Comparison of ENCODE assay signal across 26 mouse cellular contexts in genomic region chr14:60641120-60641519, GRCm38 (mm10). TPM values are rescaled to one million over a fixed set of nuclear protein-coding genes. Genes with fewer than 3 reads are reported as not detected.
DNase-seq lines count a peak whose midpoint lies in the region; ATAC-seq and TF ChIP-seq lines count a peak whose summit lies in the region.
"Had no signal": no experiment of that assay in that cellular context is flagged by ENCODE, and none has a peak within 500 bp of the region (broad histone marks: within the 10 kb centered on the region; RNA-seq: fewer than 3 reads in every experiment).

No protein-coding gene starts in this region.

- no peak overlapping the region for H3K9ac ChIP-seq in forebrain, embryonic 12.5 days
- no peak overlapping the region for H3K9ac ChIP-seq in forebrain, postnatal 0 days
- no peak overlapping the region for H3K9ac ChIP-seq in midbrain, embryonic 12.5 days (replicated peaks)
- no peak overlapping the region for H3K9ac ChIP-seq in midbrain, embryonic 16.5 days (ENCODE audit: low read depth, low read length)
- no peak overlapping the region for H3K9ac ChIP-seq in forebrain, embryonic 16.5 days (replicated peaks; ENCODE audit: low read depth, low read length)
- H3K9ac ChIP-seq: embryonic facial prominence, embryonic 15.5 days; heart, embryonic 12.5 days; lung, embryonic 15.5 days; midbrain, embryonic 15.5 days had no signal

- H3K4me2 ChIP-seq in forebrain, embryonic 12.5 days: peak overlapping the region; percentile 42; the same call in 1 of the 2 replicates
- no peak overlapping the region for H3K4me2 ChIP-seq in forebrain, postnatal 0 days (ENCODE audit: low read depth)
- no peak overlapping the region; the same call in 1 of the 2 replicates for H3K4me2 ChIP-seq in midbrain, embryonic 12.5 days (replicated peaks)
- H3K4me2 ChIP-seq in midbrain, embryonic 16.5 days (ENCODE audit: low read length): no peak overlapping the region
- peak overlapping the region; percentile 1; the same call in 1 of the 2 replicates for H3K4me2 ChIP-seq in forebrain, embryonic 16.5 days (ENCODE audit: low read length)
- H3K4me2 ChIP-seq: embryonic facial prominence, embryonic 15.5 days; heart, embryonic 12.5 days; liver, embryonic 11.5 days; lung, embryonic 15.5 days; midbrain, embryonic 15.5 days had no signal

- H3K27me3 ChIP-seq in forebrain, embryonic 12.5 days: no peaks in the 10 kb centered on the region
- H3K27me3 ChIP-seq in forebrain, postnatal 0 days (ENCODE audit: insufficient read depth, low read length): no peaks in the 10 kb centered on the region
- no peaks in the 10 kb centered on the region for H3K27me3 ChIP-seq in midbrain, embryonic 12.5 days
- no peaks in the 10 kb centered on the region for H3K27me3 ChIP-seq in midbrain, embryonic 16.5 days (ENCODE audit: control insufficient read depth, insufficient read depth, low read depth, low read length)
- H3K27me3 ChIP-seq in forebrain, embryonic 16.5 days (replicated peaks; ENCODE audit: control insufficient read depth, insufficient read depth, low read length): no peaks in the 10 kb centered on the region
- H3K27me3 ChIP-seq: embryonic facial prominence, embryonic 15.5 days; lung, embryonic 15.5 days; midbrain, embryonic 15.5 days had no signal

- H3K27ac ChIP-seq in forebrain, embryonic 12.5 days: peak overlapping the region; percentile 94
- H3K27ac ChIP-seq in forebrain, postnatal 0 days (ENCODE audit: low read depth, low read length): no peak overlapping the region
- 0 out of 2 replicates have a peak overlapping the region, but pooled peaks have one; percentile 4 for H3K27ac ChIP-seq in midbrain, embryonic 12.5 days (replicated peaks)
- H3K27ac ChIP-seq in midbrain, embryonic 16.5 days (ENCODE audit: low read length): no peak overlapping the region
- H3K27ac ChIP-seq in forebrain, embryonic 16.5 days (ENCODE audit: low read length): no peak overlapping the region; the same call in 1 of the 2 replicates
- H3K27ac ChIP-seq: embryonic facial prominence, embryonic 10.5 days; embryonic facial prominence, embryonic 15.5 days; lung, embryonic 15.5 days; midbrain, embryonic 15.5 days had no signal

- no peak for ATAC-seq in forebrain, embryonic 12.5 days (ENCODE audit: low FRiP score)
- no peak for ATAC-seq in forebrain, postnatal 0 days
- no peak for ATAC-seq in midbrain, embryonic 12.5 days (ENCODE audit: low FRiP score, low read depth)
- ATAC-seq in midbrain, embryonic 16.5 days: no peak
- 0 out of 2 replicates have a peak, but pooled peaks have one; percentile 6 for ATAC-seq in forebrain, embryonic 16.5 days
- ATAC-seq: hindbrain, embryonic 16.5 days; midbrain, embryonic 15.5 days had no signal

- no peaks in the 10 kb centered on the region for H3K9me3 ChIP-seq in forebrain, embryonic 12.5 days
- no peaks in the 10 kb centered on the region for H3K9me3 ChIP-seq in forebrain, postnatal 0 days (ENCODE audit: low read length)
- no peaks in the 10 kb centered on the region for H3K9me3 ChIP-seq in midbrain, embryonic 12.5 days
- no peaks in the 10 kb centered on the region for H3K9me3 ChIP-seq in midbrain, embryonic 16.5 days (replicated peaks; ENCODE audit: control insufficient read depth, low read length, poor library complexity, severe bottlenecking)
- no peaks in the 10 kb centered on the region for H3K9me3 ChIP-seq in forebrain, embryonic 16.5 days (ENCODE audit: control insufficient read depth, low read length)
- H3K9me3 ChIP-seq: embryonic facial prominence, embryonic 10.5 days; embryonic facial prominence, embryonic 15.5 days; G1E; heart, embryonic 12.5 days; lung, embryonic 15.5 days; midbrain, embryonic 15.5 days had no signal

- no peak overlapping the region for H3K4me3 ChIP-seq in forebrain, embryonic 12.5 days (replicated peaks)
- H3K4me3 ChIP-seq in forebrain, postnatal 0 days (ENCODE audit: low read depth, low read length): no peak overlapping the region
- no peak overlapping the region for H3K4me3 ChIP-seq in midbrain, embryonic 12.5 days
- no peak overlapping the region for H3K4me3 ChIP-seq in midbrain, embryonic 16.5 days (ENCODE audit: low read depth, low read length)
- no peak overlapping the region for H3K4me3 ChIP-seq in forebrain, embryonic 16.5 days (replicated peaks; ENCODE audit: low read length)
- H3K4me3 ChIP-seq: embryonic facial prominence, embryonic 10.5 days; embryonic facial prominence, embryonic 15.5 days; heart, embryonic 12.5 days; lung, embryonic 15.5 days; midbrain, embryonic 15.5 days; myocyte had no signal

- no peak for TF ChIP-seq CTCF in forebrain, postnatal 0 days (IDR thresholded peaks at IDR 0.05; ENCODE audit: low read depth)

- intact Hi-C loops in gastrocnemius, postnatal 36 days (cut with DNase I): no loop called here

- H3K36me3 ChIP-seq in forebrain, embryonic 12.5 days (replicated peaks): peaks cover 13% of the 10 kb centered on the region; the same call in 1 of the 2 replicates
- no peaks in the 10 kb centered on the region for H3K36me3 ChIP-seq in forebrain, postnatal 0 days (ENCODE audit: insufficient read depth)
- H3K36me3 ChIP-seq in midbrain, embryonic 12.5 days: peaks cover 12% of the 10 kb centered on the region
- H3K36me3 ChIP-seq in midbrain, embryonic 16.5 days (ENCODE audit: control insufficient read depth, insufficient read depth, low read length): no peaks in the 10 kb centered on the region
- H3K36me3 ChIP-seq in forebrain, embryonic 16.5 days (ENCODE audit: control insufficient read depth, insufficient read depth): no peaks in the 10 kb centered on the region
- H3K36me3 ChIP-seq: embryonic facial prominence, embryonic 15.5 days; G1E; heart, embryonic 12.5 days; lung, embryonic 15.5 days; midbrain, embryonic 15.5 days had no signal

- H3K4me1 ChIP-seq in forebrain, embryonic 12.5 days: peaks cover 92% of the 10 kb centered on the region
- peaks cover 2% of the 10 kb centered on the region; the same call in 1 of the 2 replicates for H3K4me1 ChIP-seq in forebrain, postnatal 0 days (ENCODE audit: insufficient read depth)
- peaks cover 93% of the 10 kb centered on the region for H3K4me1 ChIP-seq in midbrain, embryonic 12.5 days
- peaks cover 17% of the 10 kb centered on the region for H3K4me1 ChIP-seq in midbrain, embryonic 16.5 days (ENCODE audit: control insufficient read depth, insufficient read depth, low read length)
- H3K4me1 ChIP-seq in forebrain, embryonic 16.5 days (replicated peaks; ENCODE audit: control insufficient read depth, insufficient read depth, low read length): peaks cover 53% of the 10 kb centered on the region

- no peak for DNase-seq in forebrain, postnatal 0 days
- no peak for DNase-seq in adrenal gland, postnatal 4 days (ENCODE audit: low spot score in 2 of 2)
- no peak for DNase-seq in gastrocnemius, postnatal 36 days
- DNase-seq: adrenal gland, adult 8-10 months; cerebellum, adult 8-10 months; cerebellum, postnatal 25 days; gastrocnemius, postnatal 25 days; heart, adult 18-20 months; kidney, postnatal 14 days; layer of hippocampus, adult 9-11 months; right cerebral cortex, adult 18-20 months; spleen, adult 18-20 months; thymus, postnatal 25 days had no signal

- WGBS in forebrain, embryonic 12.5 days: 68% methylated on average over 6 of the region's 6 CpGs
- WGBS in forebrain, postnatal 0 days: 64% methylated on average over 6 of the region's 6 CpGs
- 75% methylated on average over 6 of the region's 6 CpGs for WGBS in midbrain, embryonic 12.5 days
- WGBS in midbrain, embryonic 16.5 days: 68% methylated on average over 6 of the region's 6 CpGs
- 63% methylated on average over 6 of the region's 6 CpGs for WGBS in forebrain, embryonic 16.5 days

RNA-seq across cellular contexts. Expression of gene Spata13, which starts 7.3 kb away (rescaled TPM):
- polyA plus RNA-seq in forebrain, embryonic 12.5 days (2016; fragmentation: Nextera tagmentation; extraction: Ambion mirVana): 121 and 128 TPM in 2 replicates
- 28.1 and 43.6 TPM in 2 replicates for total RNA-seq in forebrain, postnatal 0 days (2014; rRNA removed)
- 10.7 and 17.3 TPM in 2 replicates for polyA plus RNA-seq in forebrain, postnatal 0 days (2015; fragmentation: Nextera tagmentation; extraction: Ambion mirVana)
- polyA plus RNA-seq in midbrain, embryonic 12.5 days (2016; fragmentation: Nextera tagmentation; extraction: Ambion mirVana): 79.6 and 84.9 TPM in 2 replicates
- polyA plus RNA-seq in midbrain, embryonic 16.5 days (2015; fragmentation: Nextera tagmentation; extraction: Ambion mirVana): 18.4 and 24.0 TPM in 2 replicates
- 41.4 and 41.8 TPM in 2 replicates for polyA plus RNA-seq in forebrain, embryonic 16.5 days (2015; fragmentation: Nextera tagmentation; extraction: Ambion mirVana)
- total RNA-seq in adrenal gland, postnatal 4 days (2021): 100 to 1,000 TPM; 140 to 145 TPM
- 1 to 10 TPM; 2.4 to 2.8 TPM for total RNA-seq in gastrocnemius, postnatal 36 days (2021)

Comparison
In these comparisons a context has a peak if more than half of its experiments do, and no peak if none do; other contexts are left out.
1. H3K27ac ChIP-seq: peak in forebrain, embryonic 12.5 days (single experiment) and midbrain, embryonic 12.5 days (single experiment); none in forebrain, postnatal 0 days (single experiment), midbrain, embryonic 16.5 days (single experiment) and forebrain, embryonic 16.5 days (single experiment).
2. H3K4me2 ChIP-seq: peak in forebrain, embryonic 12.5 days (single experiment) and forebrain, embryonic 16.5 days (single experiment); none in forebrain, postnatal 0 days (single experiment), midbrain, embryonic 12.5 days (single experiment) and midbrain, embryonic 16.5 days (single experiment).